Mouse (Mus musculus) central nervous system, embryonic 11.5 days (tissue): ENCODE data around the gene Meis2. TPM values are rescaled to one million over a fixed set of nuclear protein-coding genes. Genes with fewer than 3 reads are reported as not detected.

Source experiments
- polyA plus RNA-seq: library from polyadenylated mRNA; depleted of rRNA; stranded (reverse); fragments of >200 nt; gene quantifications from 2 replicates; pipeline ENCODE4 v1.2.3, GENCODE M21; 2012; rRNA removed

Gene Meis2
- 56.0 and 125 TPM in 2 replicates for polyA plus RNA-seq

DNA sequence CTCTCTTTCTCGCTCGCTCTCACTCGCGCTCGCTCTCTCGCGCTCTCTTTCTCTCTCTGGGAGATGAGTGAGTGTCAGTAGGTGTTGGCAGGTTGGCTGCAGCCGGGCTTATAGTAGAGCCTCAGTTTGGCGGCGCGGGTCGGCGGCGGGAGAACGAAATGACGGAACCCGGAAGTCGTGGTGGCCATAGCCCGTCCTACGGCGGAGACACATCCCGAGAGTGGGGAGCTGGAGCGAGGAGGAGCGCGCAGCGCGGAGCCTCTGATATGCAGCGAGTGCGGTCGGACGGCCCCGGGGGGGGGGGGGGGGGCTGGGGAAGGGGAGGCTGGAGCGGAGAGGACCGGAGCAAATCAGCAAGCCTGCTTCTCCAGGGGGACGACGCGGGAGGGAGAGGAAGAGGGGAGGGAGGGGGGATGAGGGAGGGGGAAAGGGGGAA is at the start of gene Meis2:
TSS of gene Meis2 (minus strand) at position 270 of the 436 bp plus-strand sequence.

